Mouse (Mus musculus) heart, embryonic 12.5 days (tissue): Measurements from ENCODE around the gene Pfkm. TPM values are rescaled to one million over a fixed set of nuclear protein-coding genes. Genes with fewer than 3 reads are reported as not detected.

ENCODE experiments used
- ATAC-seq: fragments of 200-750 bp; cut with Nextera tagmentation; 2 replicates; pipeline ENCODE4 v1.8.0; 2017; ENCODE audit warnings: moderate TSS enrichment, moderate library complexity; ENCODE audit not compliant: insufficient number of reproducible peaks, low FRiP score
- H3K27ac ChIP-seq: fragments of 300-500 bp; sonication (generic); 2 replicates; pipeline ENCODE4 v1.5.1; 2016; ENCODE audit warnings: mild to moderate bottlenecking, moderate library complexity; ENCODE audit not compliant: poor library complexity, severe bottlenecking
- H3K27me3 ChIP-seq: fragments of 300-500 bp; sonication (generic); replicated peaks from 2 replicates; pipeline ENCODE4 v1.6.1; 2016; ENCODE audit warnings: mild to moderate bottlenecking, moderate library complexity
- H3K36me3 ChIP-seq: fragments of 300-500 bp; sonication (generic); 2 replicates; pipeline ENCODE4 v1.6.1; 2016; ENCODE audit warnings: mild to moderate bottlenecking, moderate library complexity
- H3K4me1 ChIP-seq: fragments of 300-500 bp; sonication (generic); replicated peaks from 2 replicates; pipeline ENCODE4 v1.6.1; 2016; ENCODE audit warnings: mild to moderate bottlenecking
- H3K4me2 ChIP-seq: fragments of 300-500 bp; sonication (generic); 2 replicates; pipeline ENCODE4 v1.6.1; 2016; ENCODE audit warnings: mild to moderate bottlenecking, moderate library complexity
- H3K4me3 ChIP-seq: fragments of 300-500 bp; sonication (generic); 2 replicates; pipeline ENCODE4 v1.5.1; 2016; ENCODE audit warnings: mild to moderate bottlenecking
- H3K9ac ChIP-seq: fragments of 300-500 bp; sonication (generic); 2 replicates; pipeline ENCODE4 v1.6.1; 2016; ENCODE audit warnings: mild to moderate bottlenecking, moderate library complexity
- H3K9me3 ChIP-seq: fragments of 300-500 bp; sonication (generic); replicated peaks from 2 replicates; pipeline ENCODE4 v1.6.1; 2016; ENCODE audit warnings: mild to moderate bottlenecking, moderate library complexity
- WGBS: fragments of 180-500 bp; shearing (Covaris S2); methylation state at CpG from one replicate; pipeline ENCODE4 v1.1.7; 2016; 5-methylcytosine and 5-hydroxymethylcytosine counted together
- polyA plus RNA-seq: library from polyadenylated mRNA; unstranded; fragments of >200 nt; fragmentation: Nextera tagmentation; extraction: Ambion mirVana; gene quantifications from 2 replicates; pipeline ENCODE4 v1.2.1, GENCODE M21; 2016

The Pfkm gene
- 80.3 and 82.2 TPM in 2 replicates for polyA plus RNA-seq

DNA sequence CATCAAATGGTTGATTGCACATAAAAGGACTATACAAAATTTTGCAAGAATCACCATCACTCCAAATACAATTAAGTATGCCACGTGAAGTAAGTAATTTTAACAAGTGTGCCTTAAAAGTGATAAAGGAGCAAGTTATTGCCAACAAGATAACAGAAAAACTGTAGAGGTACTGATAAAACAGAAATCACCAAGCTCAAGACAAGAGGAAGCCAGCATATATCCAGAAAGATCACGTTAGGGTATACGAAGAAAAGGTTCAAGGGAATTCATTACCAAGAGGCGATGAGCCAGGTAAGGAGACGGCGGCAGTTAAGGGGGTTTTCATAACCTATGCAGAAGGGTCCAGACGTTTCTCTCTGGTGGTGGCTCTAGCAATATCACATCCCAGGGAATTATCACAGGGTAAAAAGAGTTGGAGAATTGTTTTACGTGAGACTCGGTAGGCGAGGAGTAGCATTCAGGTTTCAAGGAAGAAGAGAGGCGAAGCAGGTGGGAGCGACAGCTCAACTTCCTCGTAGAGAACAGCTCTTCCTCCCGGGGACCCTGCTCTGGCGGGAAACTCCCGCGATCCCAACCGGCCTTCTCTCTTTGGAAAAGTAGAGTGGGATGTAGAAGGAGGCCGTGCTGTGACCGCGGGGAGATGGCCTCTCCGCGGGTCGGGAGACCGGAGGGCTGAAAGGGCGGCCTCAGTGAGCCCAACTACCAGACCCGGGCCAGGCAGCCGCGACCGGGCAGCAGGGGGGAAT lies at the start of gene Pfkm:
TSS of gene Pfkm (plus strand) at position 218 of the 749 bp plus-strand sequence.
- ATAC-seq = no peak
- H3K4me3 ChIP-seq = peak within 1 kb of the TSS; percentile 85
- peaks cover 7% of the 10 kb centered on the region for H3K4me1 ChIP-seq
- peak within 1 kb of the TSS; percentile 95 for H3K27ac ChIP-seq
- H3K36me3 ChIP-seq = peaks cover 9% of the 10 kb centered on the region
- WGBS = under 1% methylated on average over 30 of the region's 30 CpGs
- H3K9ac ChIP-seq = peak within 1 kb of the TSS; percentile 94
- H3K9me3 ChIP-seq = no peaks in the 10 kb centered on the region; the same call in 1 of the 2 replicates
- no peaks in the 10 kb centered on the region for H3K27me3 ChIP-seq
- peak within 1 kb of the TSS; percentile 91 for H3K4me2 ChIP-seq

DNA sequence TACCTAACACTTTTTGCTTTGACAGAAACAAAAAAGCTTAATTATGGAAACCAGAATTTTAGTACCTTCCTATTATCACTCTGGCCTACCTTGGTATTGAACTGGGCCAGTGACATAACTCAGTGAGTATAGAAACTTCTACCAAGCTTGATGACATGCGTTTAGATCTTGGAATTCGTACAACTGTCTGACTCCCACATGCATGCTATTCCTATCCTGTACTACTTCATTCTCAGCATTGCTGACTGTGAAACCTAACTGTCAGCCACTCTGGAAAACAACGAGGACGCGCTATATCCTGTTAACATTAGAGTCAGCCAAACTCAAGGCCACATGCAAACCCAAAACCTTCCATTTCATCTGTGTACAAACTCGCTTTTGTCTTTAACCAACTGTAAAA lies 48.4 kb upstream of the Pfkm start:
- WGBS = 85% methylated on average over 6 of the region's 6 CpGs
- H3K4me1 ChIP-seq = no peaks in the 10 kb centered on the region
- no peak for ATAC-seq
- H3K9ac ChIP-seq = no peak overlapping the region
- 0 out of 2 replicates have a peak, but pooled peaks cover 2% of the 10 kb centered on the region for H3K9me3 ChIP-seq
- no peak overlapping the region for H3K27ac ChIP-seq
- H3K27me3 ChIP-seq = no peaks in the 10 kb centered on the region
- H3K4me3 ChIP-seq = no peak overlapping the region
- peaks cover 93% of the 10 kb centered on the region for H3K36me3 ChIP-seq
- H3K4me2 ChIP-seq = no peak overlapping the region

DNA sequence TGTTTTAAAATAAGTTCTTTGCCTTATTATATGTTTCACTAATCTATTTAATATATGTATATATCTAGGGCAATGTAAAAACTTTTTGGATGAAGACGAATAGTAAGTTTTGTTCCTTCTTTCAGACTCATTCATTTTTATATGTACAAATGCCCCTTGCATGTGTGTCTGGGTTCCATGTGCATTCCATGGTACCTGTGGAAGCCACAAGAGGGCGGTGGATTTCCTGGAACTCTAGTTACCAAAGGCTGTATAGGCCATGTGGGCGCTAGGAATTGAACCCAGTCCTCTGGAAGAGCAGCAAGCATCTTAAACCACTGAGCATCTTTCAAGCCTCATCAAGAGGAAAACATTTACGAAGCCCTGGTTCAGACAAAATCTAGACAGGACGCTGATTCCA lies 48.0 kb upstream of the Pfkm start:
- 89% methylated on average over 5 of the region's 5 CpGs for WGBS
- Histone ChIP-seq H3K9ac (no peak overlapping the region), H3K4me1 (no peaks in the 10 kb centered on the region), H3K9me3 (0 out of 2 replicates have a peak, but pooled peaks cover 2% of the 10 kb centered on the region), H3K4me3 (no peak overlapping the region), H3K27me3 (no peaks in the 10 kb centered on the region), H3K4me2 (no peak overlapping the region), H3K36me3 (peaks cover 93% of the 10 kb centered on the region), H3K27ac (no peak overlapping the region)
- ATAC-seq = no peak

DNA sequence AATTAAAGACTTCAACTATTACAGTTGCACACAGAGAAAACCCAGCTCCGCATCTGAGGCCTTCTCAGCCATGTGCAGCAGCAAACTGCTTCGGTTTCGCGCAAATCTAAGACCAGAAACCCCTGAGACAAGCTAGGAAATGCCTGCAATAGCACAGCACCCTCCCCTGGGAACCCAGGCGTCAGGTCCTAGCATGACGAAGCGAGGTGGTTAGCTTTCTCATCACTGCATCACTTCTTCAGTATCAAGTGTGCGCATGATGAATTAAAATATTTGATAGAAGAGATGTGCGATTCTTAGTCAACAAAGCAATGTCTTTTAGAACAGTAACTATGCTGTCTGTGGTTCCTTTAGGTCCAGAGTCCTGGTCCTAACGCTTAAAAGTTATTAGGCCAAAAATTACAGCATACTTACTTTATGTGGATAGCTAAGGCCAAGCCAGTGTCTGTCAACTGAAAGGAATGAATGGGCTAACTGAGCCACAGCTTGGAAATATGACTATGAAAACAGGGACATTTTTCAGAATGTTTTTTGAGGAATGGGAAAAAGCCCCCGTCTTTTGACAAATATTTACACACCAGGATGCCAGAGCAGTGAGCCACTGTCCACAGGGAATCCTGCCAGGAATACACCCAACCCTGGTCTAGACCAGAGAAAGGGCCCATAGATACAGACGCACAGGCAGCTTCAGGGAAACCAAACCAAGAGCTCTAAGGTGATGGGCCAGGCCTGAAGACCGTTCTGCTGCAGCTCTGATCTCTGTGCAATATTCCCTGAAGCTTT lies 43.3 kb upstream of the Pfkm start:
- Histone ChIP-seq H3K27me3 (no peaks in the 10 kb centered on the region), H3K27ac (no peak overlapping the region), H3K9ac (no peak overlapping the region), H3K9me3 (0 out of 2 replicates have a peak, but pooled peaks cover 2% of the 10 kb centered on the region), H3K4me3 (no peak overlapping the region), H3K4me1 (peaks cover 3% of the 10 kb centered on the region; the same call in 1 of the 2 replicates), H3K4me2 (no peak overlapping the region), H3K36me3 (peaks cover 81% of the 10 kb centered on the region)
- WGBS = 91% methylated on average over 13 of the region's 13 CpGs
- ATAC-seq = no peak

DNA sequence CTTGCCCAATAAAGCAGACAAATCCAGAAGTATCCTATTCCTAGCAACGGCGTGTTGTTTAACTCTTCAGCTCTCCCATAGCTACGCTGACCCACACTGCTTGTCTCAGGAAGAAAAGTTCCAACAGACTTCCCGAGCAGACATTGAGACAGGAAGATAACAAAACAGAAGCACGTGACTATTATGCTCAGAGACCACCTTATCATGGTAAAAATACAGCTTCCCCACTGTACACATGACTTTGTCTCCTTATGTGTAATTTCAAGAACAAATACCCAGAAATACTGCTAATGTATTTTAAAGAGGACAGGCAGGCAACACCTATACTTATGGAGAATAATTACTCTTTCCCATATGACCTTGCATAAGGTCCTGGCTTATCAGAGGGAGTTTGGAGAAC lies 40.7 kb upstream of the Pfkm start:
- no peak overlapping the region for H3K9ac ChIP-seq
- no peaks in the 10 kb centered on the region for H3K27me3 ChIP-seq
- no peaks in the 10 kb centered on the region for H3K9me3 ChIP-seq
- peaks cover 69% of the 10 kb centered on the region for H3K36me3 ChIP-seq
- H3K4me1 ChIP-seq = peaks cover 7% of the 10 kb centered on the region
- no peak for ATAC-seq
- H3K4me3 ChIP-seq = no peak overlapping the region
- H3K27ac ChIP-seq = no peak overlapping the region
- no peak overlapping the region for H3K4me2 ChIP-seq
- 58% methylated on average over 5 of the region's 5 CpGs for WGBS

DNA sequence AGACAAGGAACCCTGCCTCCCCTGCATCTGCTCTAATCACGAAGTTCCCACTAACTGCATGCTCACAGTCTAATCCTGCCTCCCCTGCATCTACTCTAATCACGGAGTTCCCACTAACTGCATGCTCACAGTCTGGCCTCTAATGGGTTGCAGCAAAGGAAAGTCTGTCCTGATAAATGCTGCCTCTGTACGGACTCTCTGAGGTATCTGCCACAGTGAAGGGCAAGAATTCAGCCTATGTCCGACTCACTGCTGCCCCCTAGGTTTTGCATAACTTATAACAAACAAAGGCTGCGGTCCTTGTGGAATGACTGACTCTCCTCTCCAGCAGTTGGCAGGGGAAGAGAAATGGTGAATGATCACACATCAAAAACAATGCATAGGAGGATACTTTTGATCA lies 37.1 kb upstream of the Pfkm start:
- peak overlapping the region; percentile 43; the same call in 1 of the 2 replicates for H3K27ac ChIP-seq
- no peak overlapping the region for H3K4me2 ChIP-seq
- H3K4me3 ChIP-seq = no peak overlapping the region
- no peaks in the 10 kb centered on the region for H3K27me3 ChIP-seq
- no peak overlapping the region for H3K9ac ChIP-seq
- peaks cover 7% of the 10 kb centered on the region for H3K4me1 ChIP-seq
- 15% methylated on average over 5 of the region's 5 CpGs for WGBS
- ATAC-seq = no peak
- H3K9me3 ChIP-seq = no peaks in the 10 kb centered on the region
- peaks cover 60% of the 10 kb centered on the region for H3K36me3 ChIP-seq

DNA sequence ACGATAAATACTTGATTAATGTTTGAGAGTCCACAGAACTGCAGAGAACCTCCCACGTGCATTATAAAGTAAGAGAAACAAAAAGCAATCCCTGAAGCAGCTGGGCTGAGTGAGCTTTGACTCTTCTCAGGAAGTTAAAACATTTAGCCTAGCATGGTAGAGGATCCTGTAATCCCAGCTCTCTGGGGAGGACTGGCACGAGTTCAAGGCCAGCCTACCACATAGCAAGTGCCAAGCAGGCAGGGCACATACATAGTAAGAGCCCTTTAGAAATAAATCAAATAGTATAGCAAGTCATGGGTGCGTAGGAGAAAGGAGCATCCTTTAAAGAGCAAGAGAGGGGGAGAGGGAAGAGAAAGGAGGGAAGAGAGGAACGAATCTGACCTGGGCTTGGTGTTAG lies 26.5 kb upstream of the Pfkm start:
- no peak overlapping the region for H3K4me2 ChIP-seq
- no peak for ATAC-seq
- H3K4me1 ChIP-seq = no peaks in the 10 kb centered on the region; the same call in 1 of the 2 replicates
- no peak overlapping the region for H3K4me3 ChIP-seq
- 93% methylated on average over 5 of the region's 5 CpGs for WGBS
- no peak overlapping the region for H3K9ac ChIP-seq
- H3K27ac ChIP-seq = no peak overlapping the region
- no peaks in the 10 kb centered on the region for H3K27me3 ChIP-seq
- H3K9me3 ChIP-seq = no peaks in the 10 kb centered on the region
- peaks cover 77% of the 10 kb centered on the region for H3K36me3 ChIP-seq

DNA sequence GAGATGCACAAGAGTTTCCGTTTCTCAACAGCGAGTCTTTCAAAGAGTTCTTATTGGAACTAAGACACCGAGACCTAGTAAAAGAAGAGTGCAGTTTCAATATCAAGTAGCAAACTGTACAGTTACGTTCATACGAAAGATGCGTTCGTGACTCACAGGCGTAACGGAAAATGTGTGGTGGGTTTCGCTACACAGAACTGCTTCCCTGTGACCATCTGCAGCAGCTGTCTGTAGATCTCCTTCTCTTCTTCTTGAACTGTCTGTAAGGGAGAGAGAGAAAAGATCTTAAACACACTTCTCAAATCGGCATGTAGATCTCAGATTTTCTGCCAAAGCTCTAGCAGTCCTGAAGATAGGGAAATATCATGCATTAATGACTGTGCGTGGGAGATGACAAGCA lies 25.8 kb upstream of the Pfkm start:
- no peaks in the 10 kb centered on the region for H3K9me3 ChIP-seq
- no peak for ATAC-seq
- peaks cover 72% of the 10 kb centered on the region for H3K36me3 ChIP-seq
- no peaks in the 10 kb centered on the region for H3K27me3 ChIP-seq
- H3K4me3 ChIP-seq = no peak overlapping the region
- no peak overlapping the region for H3K27ac ChIP-seq
- WGBS = 90% methylated on average over 12 of the region's 12 CpGs
- H3K4me1 ChIP-seq = no peaks in the 10 kb centered on the region; the same call in 1 of the 2 replicates
- no peak overlapping the region for H3K9ac ChIP-seq
- H3K4me2 ChIP-seq = no peak overlapping the region

DNA sequence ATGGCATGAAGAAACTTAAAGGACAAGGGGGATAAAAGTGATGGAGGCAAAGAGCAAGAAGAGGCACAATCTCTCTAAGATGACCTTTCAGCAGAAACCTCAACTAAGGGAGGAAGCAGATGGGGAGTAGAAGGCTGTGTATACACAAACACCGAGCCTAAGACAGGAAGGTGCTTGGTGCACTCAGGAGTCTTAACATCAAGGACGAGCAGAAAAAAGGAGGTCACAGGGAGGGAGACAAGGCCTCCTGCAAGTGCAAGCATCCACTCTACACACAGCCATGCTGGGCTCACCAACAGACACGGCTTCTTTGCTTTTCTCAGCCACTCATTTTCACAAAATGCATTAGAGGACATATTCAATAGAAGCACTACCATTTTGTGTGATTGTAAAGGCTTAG lies 24.9 kb upstream of the Pfkm start:
- Histone ChIP-seq H3K27ac (no peak overlapping the region), H3K27me3 (no peaks in the 10 kb centered on the region), H3K4me3 (no peak overlapping the region), H3K9ac (no peak overlapping the region), H3K4me2 (no peak overlapping the region), H3K9me3 (no peaks in the 10 kb centered on the region), H3K36me3 (peaks cover 76% of the 10 kb centered on the region), H3K4me1 (no peaks in the 10 kb centered on the region; the same call in 1 of the 2 replicates)
- WGBS = 53% methylated on average over 3 of the region's 3 CpGs
- ATAC-seq = no peak

DNA sequence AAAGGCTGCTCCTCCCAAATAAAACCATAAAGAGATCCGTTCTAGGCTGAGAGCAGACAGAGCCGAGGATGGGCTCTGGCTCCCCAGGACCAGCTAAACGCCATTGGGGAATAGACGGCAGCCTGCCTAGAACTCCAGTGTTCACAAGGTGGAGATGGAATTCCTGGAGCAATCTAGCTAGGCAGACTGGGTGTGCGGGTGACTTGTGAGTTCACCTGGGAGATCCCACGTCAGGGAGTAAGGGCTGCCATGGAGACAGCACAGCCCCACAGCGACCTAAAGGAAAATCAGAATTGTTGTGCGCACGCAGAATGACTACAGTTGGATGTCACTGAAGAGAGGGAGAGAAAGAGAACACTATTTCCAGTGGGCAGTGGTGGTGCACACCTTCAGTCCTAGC lies 23.9 kb upstream of the Pfkm start:
- Histone ChIP-seq H3K4me3 (no peak overlapping the region), H3K27me3 (no peaks in the 10 kb centered on the region), H3K36me3 (peaks cover 67% of the 10 kb centered on the region), H3K4me2 (no peak overlapping the region), H3K4me1 (no peaks in the 10 kb centered on the region; the same call in 1 of the 2 replicates), H3K9ac (no peak overlapping the region), H3K9me3 (no peaks in the 10 kb centered on the region), H3K27ac (no peak overlapping the region)
- WGBS = 91% methylated on average over 9 of the region's 9 CpGs
- no peak for ATAC-seq

DNA sequence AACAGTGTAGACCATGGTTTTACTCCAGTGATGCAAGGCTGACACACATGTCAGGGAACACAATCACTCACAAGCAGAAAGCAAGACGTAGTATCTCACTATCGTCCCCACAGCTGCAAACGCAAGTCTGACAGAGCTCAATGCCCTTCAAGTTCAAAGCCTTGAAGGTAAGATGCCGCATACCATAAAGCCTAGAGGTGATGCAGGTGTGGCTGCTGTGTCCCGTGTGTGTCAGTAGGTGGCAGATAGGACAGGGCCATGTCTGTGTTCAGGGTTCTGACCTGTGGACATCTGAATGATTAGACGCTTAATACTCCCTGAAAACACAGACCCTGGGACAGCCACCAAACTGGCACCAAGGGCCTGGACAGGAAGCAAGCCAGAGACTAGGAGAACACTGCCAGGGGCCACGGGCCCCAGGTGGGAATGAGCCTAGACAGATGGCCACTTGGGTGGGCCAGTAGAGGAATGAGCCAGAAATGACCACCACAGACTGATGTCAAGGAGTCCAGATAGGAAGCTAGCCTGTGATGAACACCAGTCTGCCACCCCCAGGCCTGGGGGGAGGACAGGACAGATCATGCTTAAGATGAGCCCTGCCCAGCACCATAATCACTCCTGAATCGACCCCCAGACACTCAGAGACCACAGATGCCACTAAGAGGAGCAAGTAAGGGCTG lies 22.7 kb upstream of the Pfkm start:
- Histone ChIP-seq H3K4me1 (no peaks in the 10 kb centered on the region; the same call in 1 of the 2 replicates), H3K9me3 (no peaks in the 10 kb centered on the region), H3K4me2 (no peak overlapping the region), H3K36me3 (peaks cover 60% of the 10 kb centered on the region), H3K9ac (no peak overlapping the region), H3K27ac (no peak overlapping the region), H3K4me3 (no peak overlapping the region), H3K27me3 (no peaks in the 10 kb centered on the region)
- no peak for ATAC-seq
- WGBS = 90% methylated on average over 8 of the region's 8 CpGs
